Mouse (Mus musculus) yolk sac, embryonic 10.5 days (tissue): ENCODE measurements around the gene Zbtb16.

Source experiments
- DNase-seq: peaks from one replicate; pipeline ENCODE4 v3.0.0-alpha.2; 2017; ENCODE audit warnings: low spot score

Zbtb16 gene

GRCm38 (mm10) chr9:48768965-48769364, 67.1 kb downstream of the Zbtb16 start:
- no peak for DNase-seq

- DNase-seq, result no peak
Observed at GRCm38 (mm10) chr9:48767666-48768432, 68.2 kb downstream of the Zbtb16 start.

DNA sequence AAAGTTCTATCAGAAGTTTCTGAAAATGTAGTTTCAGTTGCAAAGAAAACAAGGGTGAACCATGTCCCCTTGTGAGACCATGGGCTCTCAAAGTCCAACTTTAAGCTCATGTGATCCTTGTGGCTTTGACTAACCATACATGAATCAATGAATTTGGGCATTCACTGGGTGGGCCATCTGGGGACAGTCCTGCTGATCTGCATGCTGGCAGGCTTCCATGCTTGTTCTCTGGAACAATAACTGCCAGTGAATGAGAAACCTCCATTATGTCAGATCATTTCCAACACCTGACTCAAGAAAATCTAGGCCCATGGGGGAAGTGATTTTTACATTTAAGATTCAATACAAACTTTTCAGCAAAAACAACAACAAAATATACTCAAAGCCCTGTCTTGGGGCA, 70.1 kb downstream of the Zbtb16 start:
- no peak for DNase-seq

DNA sequence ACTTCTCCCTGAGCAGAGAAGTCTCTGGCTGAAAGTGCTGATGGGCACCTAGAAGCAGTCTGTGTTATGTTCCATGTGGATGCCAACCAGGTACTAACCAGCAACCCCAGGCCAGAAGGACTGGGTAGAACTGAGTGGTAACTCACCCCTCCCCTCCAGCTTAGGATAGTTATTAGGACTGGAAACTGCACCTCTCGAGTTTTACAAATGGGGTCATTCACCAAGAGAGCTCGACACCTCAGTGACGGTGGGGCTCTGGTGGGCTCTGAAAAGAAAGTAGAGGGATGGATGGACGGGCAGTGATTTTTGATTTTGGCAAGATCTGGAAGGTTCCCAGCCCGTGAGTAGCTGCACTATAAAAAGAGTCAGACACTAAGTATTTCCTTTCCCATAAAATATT, 71.7 kb downstream of the Zbtb16 start:
- no peak for DNase-seq

DNA sequence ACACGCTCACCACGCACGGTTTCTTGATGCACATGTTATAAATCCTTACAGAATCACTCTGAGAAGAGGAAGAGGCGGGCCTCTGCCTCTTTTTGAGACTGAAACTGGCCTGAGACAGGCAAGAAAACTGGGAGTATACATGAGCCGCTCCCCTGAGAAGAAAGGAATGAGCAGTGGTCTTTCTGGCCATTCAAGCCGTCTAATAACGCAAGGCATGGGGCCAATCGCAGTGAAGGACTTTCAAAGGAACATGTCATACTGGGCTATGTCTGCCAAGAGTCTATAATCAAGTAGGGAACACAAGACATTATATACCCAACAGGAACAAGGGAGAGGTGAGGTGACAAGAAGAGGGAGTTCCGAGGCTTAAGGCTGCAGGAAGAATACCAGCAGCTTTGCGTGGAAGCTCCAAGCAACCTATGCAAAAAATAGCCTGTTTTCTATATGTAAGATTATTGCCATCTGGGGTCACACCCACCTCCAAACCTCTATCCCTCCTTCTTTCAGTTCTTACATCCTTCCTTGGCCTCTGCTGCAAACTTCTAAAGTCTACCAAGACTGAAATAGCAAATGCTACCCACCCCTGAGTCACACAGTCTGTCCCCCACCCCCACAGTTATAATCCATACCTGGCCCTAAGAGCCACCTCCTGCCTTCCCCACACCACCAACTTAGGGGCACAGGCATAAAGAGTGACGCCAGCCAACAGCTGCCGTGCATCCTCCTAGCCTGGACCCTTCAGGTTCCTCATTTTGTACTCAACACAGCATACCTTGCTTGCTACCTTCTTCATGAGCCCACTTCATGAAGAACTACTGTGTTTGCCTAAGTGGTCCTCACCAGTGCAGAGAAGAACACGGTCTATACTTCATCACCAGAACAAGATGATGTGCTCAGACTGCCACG, 74.0 kb downstream of the Zbtb16 start:
- DNase-seq, result no peak

- no peak for DNase-seq
Observed at GRCm38 (mm10) chr9:48761175-48761556, 74.9 kb downstream of the Zbtb16 start.

GRCm38 (mm10) chr9:48760449-48761174, 75.4 kb downstream of the Zbtb16 start:
- no peak for DNase-seq

- DNase-seq, result no peak
Observed at GRCm38 (mm10) chr9:48759098-48759497, 76.9 kb downstream of the Zbtb16 start.

- no peak for DNase-seq
Observed at GRCm38 (mm10) chr9:48757650-48758580, 78.1 kb downstream of the Zbtb16 start.

GRCm38 (mm10) chr9:48756261-48756812, 79.7 kb downstream of the Zbtb16 start:
- no peak for DNase-seq

DNA sequence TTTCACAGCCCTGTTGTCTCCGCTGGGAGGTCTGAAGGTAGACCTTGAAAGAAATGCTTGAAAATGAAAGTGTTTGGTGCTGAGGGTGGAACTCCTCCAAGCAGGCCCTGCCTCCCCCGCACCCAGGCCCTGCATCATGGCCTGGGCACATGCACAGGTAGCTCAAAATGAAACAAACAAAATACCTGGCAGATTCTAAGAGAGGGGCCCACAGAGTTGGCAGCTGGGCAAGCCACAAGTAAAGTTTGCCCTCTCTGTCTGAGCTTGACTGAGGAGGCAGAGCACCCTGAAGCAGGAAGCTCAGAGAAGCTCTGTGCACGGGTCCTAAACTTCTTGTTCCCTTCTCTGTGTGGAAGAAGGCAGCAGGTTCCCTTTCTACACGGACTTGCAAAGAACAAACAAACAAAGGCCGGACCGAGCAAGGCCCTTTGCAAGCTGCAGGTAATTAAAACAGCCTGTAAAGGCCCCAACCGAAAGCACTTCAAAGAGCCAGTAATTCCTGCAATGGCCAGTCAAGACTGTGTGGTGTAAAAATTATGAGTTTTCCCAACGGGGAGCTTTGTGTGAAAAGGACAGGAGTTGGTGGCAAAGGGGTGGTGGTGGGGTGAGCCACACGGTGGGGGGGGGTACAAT, 80.5 kb downstream of the Zbtb16 start:
- no peak for DNase-seq

DNA sequence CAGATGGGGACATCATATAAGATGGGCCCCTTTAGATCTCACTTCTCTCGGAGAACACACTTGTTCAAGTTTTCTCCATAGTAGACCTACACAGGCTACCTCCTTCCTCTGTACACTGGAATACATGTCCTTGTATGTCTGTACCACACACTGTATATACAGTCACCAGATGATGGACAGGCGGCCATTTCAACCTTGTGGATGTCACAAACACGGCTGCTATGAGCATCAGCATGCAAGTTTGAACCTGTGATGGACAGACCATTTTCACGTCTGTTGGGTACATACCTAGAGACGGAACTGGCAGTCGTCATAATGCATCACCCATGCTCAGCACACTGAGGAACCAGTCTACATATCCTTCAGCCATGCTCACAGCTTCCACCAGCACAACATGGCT, 81.6 kb downstream of the Zbtb16 start:
- DNase-seq, result no peak

- DNase-seq, result no peak
Observed at GRCm38 (mm10) chr9:48753881-48754280, 82.1 kb downstream of the Zbtb16 start.

- no peak for DNase-seq
Observed at GRCm38 (mm10) chr9:48751900-48752299, 84.1 kb downstream of the Zbtb16 start.

GRCm38 (mm10) chr9:48749666-48750065, 86.4 kb downstream of the Zbtb16 start:
- no peak for DNase-seq

DNA sequence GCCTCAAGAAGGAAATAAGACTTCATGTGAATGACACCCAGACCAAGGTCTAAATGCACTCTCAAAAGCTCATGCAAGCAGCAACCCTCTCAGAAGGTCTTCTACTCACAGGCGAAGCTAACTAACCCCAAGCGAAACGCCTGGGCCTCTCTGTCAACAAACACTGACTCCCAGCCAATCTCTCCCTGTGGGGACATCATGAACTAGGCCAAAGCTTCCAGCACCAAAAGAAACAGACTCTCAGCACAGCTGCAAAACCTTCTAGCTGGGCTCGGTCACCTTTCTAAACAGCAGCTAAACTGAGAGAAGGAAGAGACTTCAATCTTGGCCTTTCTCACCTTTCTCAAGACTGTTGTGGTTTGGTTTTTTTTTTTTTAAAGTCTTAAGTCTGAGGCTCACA, 86.9 kb downstream of the Zbtb16 start:
- DNase-seq, result peak; percentile 47

GRCm38 (mm10) chr9:48748761-48749160, 87.3 kb downstream of the Zbtb16 start:
- DNase-seq, result no peak

DNA sequence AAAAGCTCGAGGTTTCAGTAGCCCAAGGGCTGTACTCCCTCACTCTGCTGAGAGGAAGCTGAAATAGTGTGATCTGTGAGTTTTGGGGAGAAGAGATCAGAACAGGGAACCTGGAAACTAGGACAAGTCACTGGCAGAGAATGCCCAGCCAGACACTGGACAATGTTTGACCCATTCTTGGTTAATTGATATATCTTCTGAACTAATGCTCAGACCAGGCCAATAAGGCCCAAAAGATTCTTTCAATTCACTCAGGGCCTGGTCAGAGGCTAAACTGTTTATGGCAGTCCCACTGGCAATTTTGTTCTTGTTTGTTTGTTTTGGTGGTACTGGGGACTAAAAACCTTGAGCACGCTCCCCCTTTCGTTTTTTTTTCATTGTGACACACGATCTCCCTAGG, 87.8 kb downstream of the Zbtb16 start:
- DNase-seq, result no peak

- DNase-seq, result peak; percentile 36
Observed at GRCm38 (mm10) chr9:48746506-48746905, 89.5 kb downstream of the Zbtb16 start.

GRCm38 (mm10) chr9:48745347-48746119, 90.5 kb downstream of the Zbtb16 start:
- DNase-seq, result no peak
